Mouse (Mus musculus) embryonic fibroblast, embryonic 13.5 days (primary cell): Measurements from ENCODE around the gene Pole4.
"Not testable (repeated sequence)": the region's sequence is repeated elsewhere in the genome, so short reads cannot be mapped to it uniquely, and the experiment has no call there.

Experiments
- CTCF ChIP-seq: IDR thresholded peaks from 2 replicates; pipeline ENCODE4 v1.5.1; 2011; ENCODE audit warnings: mild to moderate bottlenecking, control low read depth, low read length, moderate library complexity, borderline replicate concordance; ENCODE audit not compliant: insufficient read depth
- POLR2A ChIP-seq: IDR thresholded peaks from 2 replicates; pipeline ENCODE4 v1.6.1; 2011; ENCODE audit warnings: low read depth, mild to moderate bottlenecking, control low read depth, low read length, moderate library complexity

- TF ChIP-seq CTCF, POLR2A: not testable (repeated sequence)
Observed at GRCm38 (mm10) chr6:82679286-82679685, 25.9 kb downstream of the Pole4 start.
